Mouse (Mus musculus): ENCODE measurements around the gene Gm11554.
"Not testable (repeated sequence)": the region's sequence is repeated elsewhere in the genome, so short reads cannot be mapped to it uniquely, and the experiment has no call there.

Gm11554 gene

DNA sequence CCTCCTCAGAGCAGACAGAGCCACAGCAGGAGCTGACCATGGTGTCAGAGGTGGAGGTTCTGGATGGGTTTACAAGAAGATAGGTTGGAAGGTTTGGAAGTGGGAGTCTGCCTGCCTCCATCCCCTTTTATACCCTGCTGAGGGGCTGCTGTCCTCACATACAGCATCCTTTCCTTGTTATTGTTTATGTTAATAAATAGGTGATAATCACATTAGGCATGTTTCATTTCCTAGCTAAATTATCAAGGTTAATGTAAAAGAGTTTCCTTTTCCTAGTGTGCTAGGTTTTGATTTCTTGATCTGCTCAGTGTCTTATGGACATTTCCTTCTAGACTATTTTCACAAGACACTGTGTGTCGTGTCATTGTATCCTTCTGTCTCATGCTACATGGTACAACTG lies at the start of gene Gm11554:
Gene Gm11554, minus strand, starts transcription at position 101 of the 400 bp plus-strand sequence.
- not testable (repeated sequence) for DNase-seq (ENCODE audit: low read depth, low spot score)

DNA sequence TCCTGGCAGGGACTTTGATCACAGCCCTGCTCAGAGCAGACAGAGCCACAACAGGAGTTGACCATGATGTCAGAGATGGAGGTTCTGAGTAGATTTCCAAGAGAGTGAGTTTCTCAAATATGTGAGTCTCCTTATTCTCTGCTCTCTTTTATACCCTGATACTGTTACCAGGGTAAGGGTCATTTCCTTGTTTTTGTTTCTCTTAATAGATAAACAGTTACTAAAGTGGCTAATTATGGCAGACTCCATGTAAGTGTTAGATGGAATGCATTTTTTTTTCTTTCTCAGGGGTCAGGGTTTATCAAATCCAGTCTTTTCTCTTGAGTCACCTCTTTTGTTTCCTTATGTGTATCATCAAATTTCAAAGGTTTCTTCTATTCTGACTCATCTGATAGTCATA lies 47.3 kb upstream of the Gm11554 start, which contains the start of gene Krtap4-16:
Gene Krtap4-16, minus strand, starts transcription at position 101 of the 400 bp plus-strand sequence.
- DNase-seq (ENCODE audit: low read depth, low spot score), result no peak

DNA sequence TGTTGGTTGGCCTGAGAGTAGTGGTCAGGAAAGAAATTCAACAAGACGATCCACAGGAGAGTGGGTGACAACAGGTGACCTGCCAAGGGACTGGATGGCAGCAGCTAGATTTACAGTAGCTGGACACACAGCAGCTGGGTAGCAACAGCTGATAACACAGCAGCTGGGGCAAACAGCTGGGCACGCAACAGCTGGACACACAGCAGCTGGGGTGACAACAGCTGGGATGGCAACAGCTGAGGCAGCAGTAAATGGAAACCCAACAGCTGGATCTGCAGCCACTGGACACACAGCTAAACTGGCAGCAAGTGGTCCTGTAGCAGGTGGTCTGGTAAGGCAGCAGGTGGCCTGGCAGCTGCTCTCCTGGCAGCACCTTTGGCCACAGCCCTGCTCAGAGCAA lies 42.5 kb upstream of the Gm11554 start:
- no peak for DNase-seq (ENCODE audit: low read depth, low spot score)

DNA sequence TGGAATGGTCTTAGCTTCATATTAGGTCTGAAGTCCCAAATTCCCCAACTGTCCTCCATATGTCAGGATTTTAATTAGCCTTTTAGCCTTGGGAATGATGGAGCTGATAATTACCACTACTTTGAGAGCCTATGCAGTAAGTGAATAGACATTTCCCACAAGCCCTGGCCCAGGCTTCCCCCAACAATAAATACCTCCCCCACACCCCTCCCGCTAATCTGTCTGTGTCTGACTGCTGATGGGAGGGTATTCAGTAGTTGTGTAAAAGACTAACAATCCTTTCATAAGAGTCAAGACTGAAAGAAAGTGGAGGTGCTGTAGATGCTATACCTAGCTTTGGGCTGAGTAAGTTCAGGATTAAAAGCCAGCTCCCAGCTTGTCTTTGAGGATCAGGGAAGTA lies 37.9 kb upstream of the Gm11554 start:
- DNase-seq (ENCODE audit: low read depth, low spot score), result no peak

DNA sequence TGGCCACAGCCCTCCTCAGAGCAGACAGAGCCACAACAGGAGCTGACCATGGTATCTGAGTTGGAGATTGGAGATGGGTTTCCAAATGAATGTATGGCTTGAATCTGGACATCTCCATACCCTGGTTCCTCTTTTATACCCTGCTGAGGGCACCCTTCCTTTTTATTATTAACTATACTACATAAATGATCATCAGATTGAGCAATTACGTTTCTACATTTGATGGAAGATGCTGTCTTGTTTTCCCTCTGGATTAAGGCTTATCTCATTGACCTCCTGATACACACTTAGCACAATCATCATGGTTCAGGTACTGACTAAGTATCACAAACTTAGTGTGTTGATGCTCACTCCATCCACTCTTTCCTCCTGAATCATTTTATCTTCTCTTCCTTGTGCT lies 33.7 kb upstream of the Gm11554 start, which contains the start of gene 2300003K06Rik:
Gene 2300003K06Rik, minus strand, starts transcription at position 101 of the 400 bp plus-strand sequence.
- no peak for DNase-seq (ENCODE audit: low read depth, low spot score)

DNA sequence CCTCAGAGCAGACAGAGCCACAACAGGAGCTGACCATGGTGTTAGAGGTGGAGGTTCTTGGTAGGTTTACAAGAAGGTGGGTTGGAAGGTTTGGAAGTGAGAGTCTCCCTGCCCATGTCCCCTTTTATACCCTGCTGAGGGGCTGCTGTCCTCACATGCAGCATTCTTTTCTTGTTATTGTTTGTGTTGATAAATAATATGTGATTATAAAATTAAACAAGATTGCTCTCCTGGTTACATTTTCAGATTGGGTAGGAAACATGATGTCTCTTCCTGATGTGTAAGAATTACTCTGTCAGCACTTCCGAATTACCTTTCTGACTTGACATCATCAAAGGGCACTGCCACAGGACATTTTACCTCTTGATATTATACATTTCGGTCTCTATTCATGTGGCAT lies 11.3 kb upstream of the Gm11554 start, which contains the start of gene Gm11564:
Gene Gm11564, minus strand, starts transcription at position 101 of the 400 bp plus-strand sequence.
- DNase-seq (ENCODE audit: low read depth, low spot score), result not testable (repeated sequence)

DNA sequence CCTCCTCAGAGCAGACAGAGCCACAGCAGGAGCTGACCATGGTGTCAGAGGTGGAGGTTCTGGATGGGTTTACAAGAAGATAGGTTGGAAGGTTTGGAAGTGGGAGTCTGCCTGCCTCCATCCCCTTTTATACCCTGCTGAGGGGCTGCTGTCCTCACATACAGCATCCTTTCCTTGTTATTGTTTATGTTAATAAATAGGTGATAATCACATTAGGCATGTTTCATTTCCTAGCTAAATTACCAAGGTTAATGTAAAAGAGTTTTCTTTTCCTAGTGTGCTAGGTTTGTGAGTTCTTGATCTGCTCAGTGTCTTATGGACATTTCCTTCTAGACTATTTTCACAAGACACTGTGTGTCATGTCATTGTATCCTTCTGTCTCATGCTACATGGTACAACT lies 5.5 kb upstream of the Gm11554 start, which contains the start of gene Krtap4-13:
Gene Krtap4-13, minus strand, starts transcription at position 101 of the 400 bp plus-strand sequence.
- DNase-seq (ENCODE audit: low read depth, low spot score), result not testable (repeated sequence)

DNA sequence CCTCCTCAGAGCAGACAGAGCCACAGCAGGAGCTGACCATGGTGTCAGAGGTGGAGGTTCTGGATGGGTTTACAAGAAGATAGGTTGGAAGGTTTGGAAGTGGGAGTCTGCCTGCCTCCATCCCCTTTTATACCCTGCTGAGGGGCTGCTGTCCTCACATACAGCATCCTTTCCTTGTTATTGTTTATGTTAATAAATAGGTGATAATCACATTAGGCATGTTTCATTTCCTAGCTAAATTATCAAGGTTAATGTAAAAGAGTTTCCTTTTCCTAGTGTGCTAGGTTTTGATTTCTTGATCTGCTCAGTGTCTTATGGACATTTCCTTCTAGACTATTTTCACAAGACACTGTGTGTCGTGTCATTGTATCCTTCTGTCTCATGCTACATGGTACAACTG lies 5.4 kb downstream of the Gm11554 start, which contains the start of gene Gm11569:
Gene Gm11569, minus strand, starts transcription at position 101 of the 400 bp plus-strand sequence.
- DNase-seq (ENCODE audit: low read depth, low spot score), result not testable (repeated sequence)

DNA sequence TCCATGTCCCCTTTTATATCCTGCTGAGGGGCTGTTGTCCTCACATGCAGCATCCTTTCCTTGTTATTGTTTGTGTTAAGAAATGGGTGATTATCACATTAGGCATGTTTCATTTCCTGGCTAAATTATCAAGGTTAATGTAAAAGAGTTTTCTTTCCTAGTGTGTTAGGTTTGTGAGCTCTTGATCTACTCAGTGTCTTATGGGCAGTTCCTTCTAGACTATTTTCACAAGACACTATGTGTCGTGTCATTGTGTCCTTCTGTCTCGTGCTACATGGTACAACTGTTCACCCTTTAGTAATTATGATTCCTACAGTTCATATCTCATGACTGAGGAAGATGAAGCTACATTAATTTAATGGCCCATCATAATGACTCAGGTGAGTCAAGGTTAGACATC lies 10.9 kb downstream of the Gm11554 start, which contains the start of gene Gm11596:
Gene Gm11596, minus strand, starts transcription at position 101 of the 400 bp plus-strand sequence.
- DNase-seq (ENCODE audit: low read depth, low spot score), result no peak

DNA sequence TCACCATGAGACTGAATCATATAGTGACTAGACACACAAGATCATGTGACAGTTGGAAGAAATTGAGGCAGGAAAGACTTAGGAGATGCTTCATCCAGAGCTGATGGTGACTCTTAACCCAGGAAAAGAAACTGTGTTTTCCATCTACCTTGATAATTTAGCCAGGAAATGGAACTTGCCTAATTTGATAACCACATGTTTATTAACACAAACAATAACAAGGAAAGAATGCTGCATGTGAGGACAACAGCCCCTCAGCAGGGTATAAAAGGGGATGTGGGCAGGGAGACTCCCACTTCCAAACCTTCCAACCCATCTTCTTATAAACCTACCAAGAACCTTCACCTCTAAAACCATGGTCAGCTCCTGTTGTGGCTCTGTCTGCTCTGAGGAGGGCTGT lies 19.3 kb downstream of the Gm11554 start, which contains the start of gene Krtap4-9:
Gene Krtap4-9, plus strand, starts transcription at position 301 of the 400 bp plus-strand sequence.
- DNase-seq (ENCODE audit: low read depth, low spot score), result not testable (repeated sequence)

DNA sequence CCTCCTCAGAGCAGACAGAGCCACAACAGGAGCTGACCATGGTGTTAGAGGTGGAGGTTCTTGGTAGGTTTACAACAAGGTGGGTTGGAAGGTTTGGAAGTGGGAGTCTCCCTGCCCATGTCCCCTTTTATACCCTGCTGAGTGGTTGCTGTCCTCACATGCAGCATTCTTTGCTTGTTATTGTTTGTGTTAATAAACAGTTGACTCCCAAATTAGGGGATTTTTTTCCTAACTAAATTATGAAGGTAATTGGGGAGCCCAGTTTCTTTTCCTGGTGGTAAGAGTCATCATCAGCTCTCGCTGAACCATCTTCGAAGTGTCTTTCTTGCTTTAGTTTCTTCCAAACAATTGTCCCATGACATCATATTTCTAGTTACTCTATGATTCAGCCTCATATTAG lies 23.6 kb downstream of the Gm11554 start, which contains the start of gene Krtap4-8:
Gene Krtap4-8, minus strand, starts transcription at position 101 of the 400 bp plus-strand sequence.
- no peak for DNase-seq (ENCODE audit: low read depth, low spot score)

DNA sequence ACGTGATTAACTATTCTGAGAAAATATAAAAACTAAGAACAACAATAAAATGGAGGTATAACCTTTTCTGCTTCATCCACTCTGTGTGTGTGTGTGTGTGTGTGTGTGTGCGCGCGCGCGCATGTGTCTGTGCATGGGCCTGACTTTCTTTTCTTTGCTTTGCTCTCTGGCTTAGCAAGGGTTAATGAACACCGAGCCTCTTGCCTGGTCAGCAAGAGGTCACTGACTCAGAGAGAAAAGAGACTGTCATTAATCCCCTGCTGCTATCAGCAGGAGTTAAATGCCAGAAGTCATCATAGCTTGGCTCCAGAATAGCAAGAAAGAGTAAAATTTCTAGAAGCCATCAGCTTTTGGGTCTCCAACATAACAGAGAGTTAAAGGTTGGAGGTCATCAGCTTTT lies 25.8 kb downstream of the Gm11554 start:
- DNase-seq (ENCODE audit: low read depth, low spot score), result no peak

DNA sequence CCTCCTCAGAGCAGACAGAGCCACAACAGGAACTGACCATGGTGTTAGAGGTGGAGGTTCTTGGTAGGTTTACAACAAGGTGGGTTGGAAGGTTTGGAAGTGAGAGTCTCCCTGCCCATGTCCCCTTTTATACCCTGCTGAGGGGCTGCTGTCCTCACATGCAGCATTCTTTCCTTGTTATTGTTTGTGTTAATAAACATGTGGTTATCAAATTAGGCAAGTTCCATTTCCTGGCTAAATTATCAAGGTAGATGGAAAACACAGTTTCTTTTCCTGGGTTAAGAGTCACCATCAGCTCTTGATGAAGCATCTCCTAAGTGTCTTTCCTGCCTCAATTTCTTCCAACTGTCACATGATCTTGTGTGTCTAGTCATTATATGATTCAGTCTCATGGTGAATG lies 31.4 kb downstream of the Gm11554 start, which contains the start of gene Gm11595:
Gene Gm11595, minus strand, starts transcription at position 101 of the 400 bp plus-strand sequence.
- DNase-seq (ENCODE audit: low read depth, low spot score), result not testable (repeated sequence)

DNA sequence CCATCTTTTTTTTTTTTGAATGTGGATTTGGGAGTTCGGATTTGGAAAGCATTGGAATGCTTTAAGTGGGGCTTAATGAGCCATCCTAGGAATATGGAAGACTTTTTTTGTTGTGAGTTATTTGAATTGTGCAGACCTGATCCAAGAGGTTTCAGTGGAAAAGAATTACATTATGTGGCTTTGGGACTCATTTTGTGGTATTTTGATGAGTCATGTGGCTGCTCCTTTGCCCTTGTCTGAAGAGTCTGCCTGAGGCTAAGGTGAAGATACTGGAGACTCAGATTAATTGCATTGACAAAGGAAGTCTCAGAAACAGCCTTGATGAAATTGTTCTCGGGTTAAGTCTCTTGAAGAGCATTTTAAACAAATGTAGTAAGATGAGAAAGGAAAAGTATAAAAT lies 35.8 kb downstream of the Gm11554 start:
- no peak for DNase-seq (ENCODE audit: low read depth, low spot score)

DNA sequence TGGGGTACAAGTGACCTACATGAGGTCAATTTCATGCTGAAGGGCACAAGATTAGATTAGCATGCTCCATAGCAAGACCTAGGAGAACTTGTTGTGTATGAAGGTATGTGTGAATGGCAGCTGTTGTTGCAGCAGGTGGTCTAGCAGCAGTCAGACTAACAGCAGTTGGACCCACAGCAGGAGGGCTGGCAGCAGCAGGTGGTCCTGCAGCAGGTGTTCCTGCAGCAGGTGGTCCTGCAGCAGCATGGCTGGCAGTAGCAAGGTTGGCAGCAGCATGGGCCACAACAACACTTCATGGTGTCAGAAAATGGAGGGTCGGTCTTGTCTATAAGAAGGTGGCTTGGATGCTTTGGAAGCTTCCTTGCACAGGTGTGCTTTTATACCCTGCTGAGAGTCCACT lies 45.4 kb downstream of the Gm11554 start:
- DNase-seq (ENCODE audit: low read depth, low spot score), result no peak

Data from brain, adult 2 months (tissue).